Mouse (Mus musculus) heart, postnatal 36 days (tissue): ENCODE data around the gene Elmo1. TPM values are rescaled to one million over a fixed set of nuclear protein-coding genes. Genes with fewer than 3 reads are reported as not detected.
A peak's percentile ranks its signal among the peaks of the same experiment; 100 is the strongest.

ENCODE experiments used
- DNase-seq, 2 experiments: peaks; one replicate each; pipeline ENCODE4 v3.0.0; 2021 to 2022
- intact Hi-C: fragments of 180-260 bp; cut with DNase I; formaldehyde crosslinking; loops from one replicate; pipeline ENCODE4 v1.15.1; 2025
- total RNA-seq, 2 experiments: library from RNA; stranded (reverse); gene quantifications; 2 replicates each; pipeline ENCODE4 v1.2.3; 2021

Gene Elmo1
- total RNA-seq, 2 experiments from 2014 or later: 8.5 to 11.2 TPM

- intact Hi-C loops: loop anchor here (1.0 to 5.0 kb wide), 6 partner anchors 56 to 199 kb away; no protein-coding TSS in a partner anchor
- DNase-seq: peak; percentile 44 to 62
Measured at GRCm38 (mm10) chr13:20093307-20094045, 3.1 kb downstream of the Elmo1 start.

- no peak for DNase-seq
- intact Hi-C loops: loop anchor here (5.0 kb wide), 5 partner anchors 58 to 197 kb away; no protein-coding TSS in a partner anchor
Measured at GRCm38 (mm10) chr13:20094916-20095700, 4.7 kb downstream of the Elmo1 start.

- intact Hi-C loops: no loop called here
- no peak for DNase-seq
Measured at GRCm38 (mm10) chr13:20097006-20097617, 6.7 kb downstream of the Elmo1 start.

GRCm38 (mm10) chr13:20097934-20098593 is 7.7 kb downstream of the Elmo1 start:
- DNase-seq: no peak
- intact Hi-C loops: no loop called here

- intact Hi-C loops: no loop called here
- DNase-seq: no peak
Measured at GRCm38 (mm10) chr13:20098594-20098965, 8.2 kb downstream of the Elmo1 start.

- DNase-seq: no peak
- intact Hi-C loops: no loop called here
Measured at GRCm38 (mm10) chr13:20099546-20099945, 9.2 kb downstream of the Elmo1 start.

- intact Hi-C loops: no loop called here
- no peak for DNase-seq
Measured at GRCm38 (mm10) chr13:20100357-20100756, 10.0 kb downstream of the Elmo1 start.

- no peak for DNase-seq
- intact Hi-C loops: no loop called here
Measured at GRCm38 (mm10) chr13:20101691-20102090, 11.3 kb downstream of the Elmo1 start.

- no peak for DNase-seq
- intact Hi-C loops: no loop called here
Measured at GRCm38 (mm10) chr13:20104791-20105190, 14.4 kb downstream of the Elmo1 start.

GRCm38 (mm10) chr13:20105996-20106395 is 15.6 kb downstream of the Elmo1 start:
- intact Hi-C loops: no loop called here
- no peak for DNase-seq

- no peak for DNase-seq
- intact Hi-C loops: no loop called here
Measured at GRCm38 (mm10) chr13:20107953-20108498, 17.6 kb downstream of the Elmo1 start.

GRCm38 (mm10) chr13:20108956-20109355 is 18.6 kb downstream of the Elmo1 start:
- intact Hi-C loops: no loop called here
- DNase-seq: no peak

- intact Hi-C loops: no loop called here
- no peak for DNase-seq
Measured at GRCm38 (mm10) chr13:20109446-20109845, 19.1 kb downstream of the Elmo1 start.

GRCm38 (mm10) chr13:20109987-20110680 is 19.7 kb downstream of the Elmo1 start:
- no peak for DNase-seq
- intact Hi-C loops: no loop called here

GRCm38 (mm10) chr13:20111256-20111800 is 20.9 kb downstream of the Elmo1 start:
- DNase-seq: no peak
- intact Hi-C loops: no loop called here

- intact Hi-C loops: no loop called here
- peak in 1 of 2 experiments; percentile 39 for DNase-seq
Measured at GRCm38 (mm10) chr13:20115131-20115907, 24.9 kb downstream of the Elmo1 start.

GRCm38 (mm10) chr13:20116019-20116418 is 25.6 kb downstream of the Elmo1 start:
- DNase-seq: no peak
- intact Hi-C loops: no loop called here

GRCm38 (mm10) chr13:20116868-20117510 is 26.6 kb downstream of the Elmo1 start:
- peak in 1 of 2 experiments; percentile 36 for DNase-seq
- intact Hi-C loops: no loop called here
